Mouse (Mus musculus) testis, adult 2 months (tissue): ENCODE measurements around the gene Slc3a2. TPM values are rescaled to one million over a fixed set of nuclear protein-coding genes. Genes with fewer than 3 reads are reported as not detected.
"Not testable (repeated sequence)": the region's sequence is repeated elsewhere in the genome, so short reads cannot be mapped to it uniquely, and the experiment has no call there.

Source experiments
- H3K27ac ChIP-seq: fragments of 200-500 bp; 2 replicates; pipeline ENCODE4 v1.5.1; 2012; ENCODE audit warnings: low read depth, low read length; ENCODE audit not compliant: control insufficient read depth, insufficient read depth
- H3K27me3 ChIP-seq: fragments of 200-500 bp; 2 replicates; pipeline ENCODE4 v1.6.1; 2012; ENCODE audit warnings: mild to moderate bottlenecking, low read length, moderate library complexity; ENCODE audit not compliant: control insufficient read depth, insufficient read depth
- H3K36me3 ChIP-seq: fragments of 200-500 bp; 2 replicates; pipeline ENCODE4 v1.6.1; 2012; ENCODE audit warnings: mild to moderate bottlenecking, low read length; ENCODE audit not compliant: control insufficient read depth, insufficient read depth
- H3K4me1 ChIP-seq: fragments of 200-500 bp; 2 replicates; pipeline ENCODE4 v1.6.1; 2012; ENCODE audit warnings: low read length; ENCODE audit not compliant: control insufficient read depth, insufficient read depth
- H3K4me3 ChIP-seq: fragments of 200-500 bp; 2 replicates; pipeline ENCODE4 v1.5.1; 2012; ENCODE audit warnings: low read depth, mild to moderate bottlenecking, low read length, moderate library complexity, mixed read lengths; ENCODE audit not compliant: control insufficient read depth
- CTCF ChIP-seq: fragments of 200-500 bp; IDR thresholded peaks from 2 replicates; pipeline ENCODE4 v1.5.1; 2012; ENCODE audit warnings: low read depth, mild to moderate bottlenecking, inconsistent platforms, low read length, moderate library complexity; ENCODE audit not compliant: control insufficient read depth, insufficient read depth, insufficient replicate concordance
- POLR2A ChIP-seq: fragments of 200-500 bp; IDR thresholded peaks from 2 replicates; pipeline ENCODE4 v1.6.1; 2012; ENCODE audit warnings: low read depth, mild to moderate bottlenecking, inconsistent platforms, low read length, moderate library complexity; ENCODE audit not compliant: control insufficient read depth
- polyA plus RNA-seq: library from polyadenylated mRNA; depleted of rRNA; stranded (reverse); fragments of >200 nt; gene quantifications from 2 replicates; pipeline ENCODE4 v1.2.3, GENCODE M21; 2012

Slc3a2 gene
- polyA plus RNA-seq, 1 experiment: 121 TPM

GRCm38 (mm10) chr19:8726609-8727390, 3.6 kb upstream of the Slc3a2 start:
- no peak overlapping the region for H3K4me3 ChIP-seq
- no peak overlapping the region for H3K27ac ChIP-seq

GRCm38 (mm10) chr19:8725081-8725613, 2.0 kb upstream of the Slc3a2 start:
- Histone ChIP-seq H3K27me3 (no peaks in the 10 kb centered on the region), H3K36me3 (peaks cover 1% of the 10 kb centered on the region), H3K4me3 (no peak overlapping the region), H3K27ac (no peak overlapping the region), H3K4me1 (no peaks in the 10 kb centered on the region; the same call in 1 of the 2 replicates)
- no peak for TF ChIP-seq POLR2A
- no peak for TF ChIP-seq CTCF

More at GRCm38 (mm10) chr19:8726609-8727390, 3.6 kb upstream of the Slc3a2 start:
- H3K4me1 ChIP-seq: no peaks in the 10 kb centered on the region; the same call in 1 of the 2 replicates
- H3K36me3 ChIP-seq: peaks cover 1% of the 10 kb centered on the region
- no peaks in the 10 kb centered on the region for H3K27me3 ChIP-seq
- TF ChIP-seq POLR2A (no peak), CTCF (no peak)

DNA sequence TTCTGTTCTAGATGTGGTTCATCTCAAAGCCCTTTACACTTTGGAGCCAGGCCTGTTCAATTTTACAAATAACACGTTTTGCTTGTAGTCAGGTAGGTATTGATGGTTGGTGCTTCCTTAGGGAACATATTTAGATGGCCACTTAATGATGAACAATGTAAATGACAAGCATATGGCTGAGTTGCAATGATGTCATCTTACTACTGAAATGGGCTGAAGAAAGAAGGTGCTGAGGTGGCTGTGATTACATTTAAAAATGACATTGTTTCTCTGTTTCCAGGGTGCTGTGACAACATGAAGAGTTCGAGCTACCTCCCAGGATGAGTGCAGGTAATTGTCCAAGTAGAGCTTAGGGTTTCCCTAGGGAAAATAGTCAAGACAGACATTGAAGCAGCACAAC, 1.2 kb upstream of the Slc3a2 start:
- Histone ChIP-seq H3K27me3 (no peaks in the 10 kb centered on the region), H3K4me3 (no peak overlapping the region), H3K27ac (no peak overlapping the region), H3K4me1 (no peaks in the 10 kb centered on the region; the same call in 1 of the 2 replicates), H3K36me3 (peaks cover 1% of the 10 kb centered on the region)
- TF ChIP-seq CTCF: no peak
- TF ChIP-seq POLR2A: no peak

- no peaks in the 10 kb centered on the region; the same call in 1 of the 2 replicates for H3K4me1 ChIP-seq
- peak overlapping the region; percentile 98 for H3K4me3 ChIP-seq
- H3K36me3 ChIP-seq: peaks cover 1% of the 10 kb centered on the region
- H3K27ac ChIP-seq: peak overlapping the region; percentile 12
- H3K27me3 ChIP-seq: no peaks in the 10 kb centered on the region
- TF ChIP-seq CTCF (no peak), POLR2A (no peak)
These were observed 591 bp upstream of the Slc3a2 start for GRCm38 (mm10) chr19:8723574-8724346.

DNA sequence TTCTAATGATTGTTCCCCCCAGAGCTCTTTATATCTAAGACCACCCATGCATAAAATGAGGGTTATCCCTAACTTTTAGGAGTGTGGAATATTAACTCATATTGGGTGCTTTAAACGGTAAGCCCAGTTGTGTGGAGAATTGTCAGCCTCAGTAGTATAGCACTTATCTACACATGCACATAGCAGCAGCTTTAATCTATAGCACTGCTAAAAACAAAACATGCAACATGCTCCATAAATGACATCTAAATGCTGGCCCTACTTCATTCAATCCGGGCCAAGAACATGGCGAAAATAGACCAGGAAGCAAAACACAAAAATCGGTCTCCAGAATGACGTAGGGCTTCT, 636 bp downstream of the Slc3a2 start:
- Histone ChIP-seq H3K4me3 (peak overlapping the region; percentile 98), H3K27me3 (no peaks in the 10 kb centered on the region), H3K36me3 (peaks cover 1% of the 10 kb centered on the region), H3K27ac (peak overlapping the region; percentile 97), H3K4me1 (no peaks in the 10 kb centered on the region; the same call in 1 of the 2 replicates)
- TF ChIP-seq CTCF (no peak), POLR2A (no peak)

DNA sequence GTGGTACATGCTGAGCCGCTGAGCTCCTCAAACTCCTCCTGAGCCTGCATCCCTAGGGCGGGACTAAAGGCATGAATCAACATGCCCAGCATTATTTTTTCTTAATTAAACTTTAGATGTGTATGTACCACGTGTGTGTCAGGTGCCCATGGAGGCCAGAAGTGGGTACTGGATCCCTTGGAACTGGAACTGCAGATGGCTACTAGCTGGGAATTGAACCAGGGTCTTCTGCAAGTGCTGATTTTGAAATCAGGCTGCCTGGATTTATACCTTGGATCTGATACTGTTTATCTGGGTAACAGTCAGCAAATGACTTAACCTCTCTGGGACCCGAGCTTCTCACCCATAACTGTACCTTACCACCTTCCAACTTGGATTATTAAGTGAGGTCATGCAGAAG, 1.1 kb downstream of the Slc3a2 start:
- TF ChIP-seq CTCF (no peak), POLR2A (no peak)
- Histone ChIP-seq H3K27ac (no peak overlapping the region), H3K36me3 (peaks cover 1% of the 10 kb centered on the region), H3K4me1 (no peaks in the 10 kb centered on the region; the same call in 1 of the 2 replicates), H3K4me3 (no peak overlapping the region), H3K27me3 (no peaks in the 10 kb centered on the region)

- no peaks in the 10 kb centered on the region; the same call in 1 of the 2 replicates for H3K4me1 ChIP-seq
- no peak overlapping the region for H3K4me3 ChIP-seq
- TF ChIP-seq CTCF (no peak), POLR2A (no peak)
- H3K27ac ChIP-seq: no peak overlapping the region
- no peaks in the 10 kb centered on the region for H3K27me3 ChIP-seq
- H3K36me3 ChIP-seq: peaks cover 1% of the 10 kb centered on the region
These were observed 1.8 kb downstream of the Slc3a2 start for GRCm38 (mm10) chr19:8721378-8721777.

- H3K4me3 ChIP-seq, H3K27ac ChIP-seq, H3K27me3 ChIP-seq, H3K4me1 ChIP-seq, H3K36me3 ChIP-seq: not testable (repeated sequence)
These were observed 4.1 kb downstream of the Slc3a2 start for GRCm38 (mm10) chr19:8719037-8719436.
